Mouse (Mus musculus): ENCODE measurements around the gene Acad9.

- TF ChIP-seq POLR2AphosphoS2 (IDR thresholded peaks at IDR 0.05; ENCODE audit: low read depth, low read length) = no peak
- TF ChIP-seq SIN3A (IDR thresholded peaks at IDR 0.05; ENCODE audit: low read length) = no peak
- no peak for TF ChIP-seq POLR2A (IDR thresholded peaks at IDR 0.05; ENCODE audit: low read depth, low read length)
- no peak for TF ChIP-seq CHD2 (IDR thresholded peaks at IDR 0.05; ENCODE audit: low read length)
- no peak for TF ChIP-seq HCFC1 (IDR thresholded peaks at IDR 0.05; ENCODE audit: low read depth, low read length)
- no peak for TF ChIP-seq TCF12 (IDR thresholded peaks at IDR 0.05; ENCODE audit: low read depth, low read length)
- TF ChIP-seq CHD1 (IDR thresholded peaks at IDR 0.05; ENCODE audit: low read depth, low read length) = no peak
- TF ChIP-seq CTCF (conservative IDR thresholded peaks at IDR 0.05 in 1 of 2, IDR thresholded peaks at IDR 0.05 in 1 of 2; ENCODE audit: low read depth in 2 of 2, low read length in 2 of 2) = no peak
- no peak for TF ChIP-seq E2F4 (IDR thresholded peaks at IDR 0.05; ENCODE audit: insufficient replicate concordance, low read depth, low read length)
- no peak for TF ChIP-seq PAX5 (IDR thresholded peaks at IDR 0.05; ENCODE audit: low read length)
Measured at GRCm38 (mm10) chr3:36079886-36080285, 14.1 kb downstream of the Acad9 start.
